ENCODE assay signal across 8 mouse cellular contexts in the genomic region with DNA sequence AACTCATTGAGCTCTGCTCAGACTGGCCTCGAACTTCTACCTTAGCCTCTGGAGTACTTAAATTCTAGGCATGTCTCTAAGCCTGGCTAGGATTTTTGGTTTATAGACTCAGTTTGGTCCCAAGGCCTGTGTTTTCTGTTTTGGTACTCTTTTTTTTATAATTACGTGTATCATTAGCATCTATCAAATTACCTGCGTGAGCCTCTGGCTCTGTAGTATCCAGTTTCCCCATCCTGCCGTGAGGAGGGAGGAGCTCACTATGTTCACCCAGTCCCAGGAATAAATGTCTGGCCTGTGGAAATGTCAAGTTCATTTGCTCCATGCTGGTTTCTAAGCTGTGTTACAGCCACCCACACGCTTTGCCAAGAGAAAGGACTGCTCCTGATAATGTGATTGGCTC. TPM values are rescaled to one million over a fixed set of nuclear protein-coding genes. Genes with fewer than 3 reads are reported as not detected.
A peak's percentile ranks its signal among the peaks of the same experiment; 100 is the strongest.
DNase-seq lines count a peak whose midpoint lies in the region; ATAC-seq lines count a peak whose summit lies in the region.

No protein-coding gene starts in this region.

- WGBS in heart, embryonic 12.5 days = 53% methylated on average over 5 of the region's 5 CpGs
- WGBS in midbrain, embryonic 12.5 days = 49% methylated on average over 5 of the region's 5 CpGs

- H3K4me3 ChIP-seq in heart, embryonic 12.5 days = peak overlapping the region; percentile 29
- H3K4me3 ChIP-seq in midbrain, embryonic 12.5 days = peak overlapping the region; percentile 14

- H3K36me3 ChIP-seq in heart, embryonic 12.5 days = no peaks in the 10 kb centered on the region
- no peaks in the 10 kb centered on the region for H3K36me3 ChIP-seq in midbrain, embryonic 12.5 days

- intact Hi-C loops in heart, postnatal 10 days (cut with DNase I) = no loop called here

- DNase-seq in heart, postnatal 4 days = no peak
- peak; percentile 55 for DNase-seq in brain, adult 2 months (ENCODE audit: low read depth, low spot score)
- DNase-seq in heart, postnatal 10 days = peak; percentile 25 to 27
- DNase-seq in ovary, postnatal 36 days (ENCODE audit: low spot score) = no peak
- DNase-seq in frontal cortex, postnatal 25 days (ENCODE audit: low spot score in 2 of 2) = no peak
- no peak for DNase-seq in ovary, postnatal 10 days (ENCODE audit: low spot score)

- no peaks in the 10 kb centered on the region for H3K9me3 ChIP-seq in heart, embryonic 12.5 days (replicated peaks)
- H3K9me3 ChIP-seq in midbrain, embryonic 12.5 days = no peaks in the 10 kb centered on the region

- no peak overlapping the region for H3K9ac ChIP-seq in heart, embryonic 12.5 days
- no peak overlapping the region for H3K9ac ChIP-seq in midbrain, embryonic 12.5 days (replicated peaks)

- 0 out of 2 replicates have a peak overlapping the region, but pooled peaks have one; percentile 2 for H3K27ac ChIP-seq in heart, embryonic 12.5 days (ENCODE audit: poor library complexity, severe bottlenecking)
- no peak overlapping the region for H3K27ac ChIP-seq in midbrain, embryonic 12.5 days (replicated peaks)

- H3K27me3 ChIP-seq in heart, embryonic 12.5 days (replicated peaks) = no peaks in the 10 kb centered on the region
- no peaks in the 10 kb centered on the region for H3K27me3 ChIP-seq in midbrain, embryonic 12.5 days

- H3K4me2 ChIP-seq in heart, embryonic 12.5 days = peak overlapping the region; percentile 65
- H3K4me2 ChIP-seq in midbrain, embryonic 12.5 days (replicated peaks) = peak overlapping the region; percentile 60

- no peak for ATAC-seq in heart, embryonic 12.5 days (ENCODE audit: insufficient number of reproducible peaks, low FRiP score)
- no peak for ATAC-seq in midbrain, embryonic 12.5 days (ENCODE audit: low FRiP score, low read depth)

- H3K4me1 ChIP-seq in heart, embryonic 12.5 days (replicated peaks) = peaks cover 75% of the 10 kb centered on the region
- peaks cover 66% of the 10 kb centered on the region for H3K4me1 ChIP-seq in midbrain, embryonic 12.5 days

RNA-seq across cellular contexts. Expression of gene Fam160b1, which starts 2.1 kb away (rescaled TPM):
- 15.4 TPM in 2 replicates for polyA plus RNA-seq in heart, embryonic 12.5 days (2016; fragmentation: Nextera tagmentation; extraction: Ambion mirVana)
- 10 to 100 TPM; 18.6 to 19.4 TPM for total RNA-seq in heart, postnatal 4 days (2021)
- total RNA-seq in heart, postnatal 10 days (2021) = 10 to 100 TPM; 18.3 to 18.5 TPM
- polyA plus RNA-seq in midbrain, embryonic 12.5 days (2016; fragmentation: Nextera tagmentation; extraction: Ambion mirVana) = 17.7 and 19.1 TPM in 2 replicates

RNA-seq across cellular contexts. Expression of gene Ablim1, which starts 47.9 kb away (rescaled TPM):
- polyA plus RNA-seq in heart, embryonic 12.5 days (2016; fragmentation: Nextera tagmentation; extraction: Ambion mirVana) = 53.4 and 53.5 TPM in 2 replicates
- 100 to 1,000 TPM; 312 to 353 TPM for total RNA-seq in heart, postnatal 4 days (2021)
- 100 to 1,000 TPM; 397 to 585 TPM for total RNA-seq in heart, postnatal 10 days (2021)
- polyA plus RNA-seq in midbrain, embryonic 12.5 days (2016; fragmentation: Nextera tagmentation; extraction: Ambion mirVana) = 23.5 and 24.0 TPM in 2 replicates

Comparison
In these comparisons a context has a peak if more than half of its experiments do, and no peak if none do; other contexts are left out.
1. DNase-seq: peak in brain, adult 2 months (single experiment) and heart, postnatal 10 days (2 of 2); none in heart, postnatal 4 days (single experiment), ovary, postnatal 36 days (single experiment), frontal cortex, postnatal 25 days (0 of 2) and ovary, postnatal 10 days (single experiment).